Mouse (Mus musculus) spleen, postnatal 14 days (tissue): ENCODE data around the gene Trim8.

ENCODE experiments used
- DNase-seq, 2 experiments: peaks; one replicate each; pipeline ENCODE4 v3.0.0; 2021 to 2022; ENCODE audit warnings: low spot score in 2 of 2

Trim8 gene

DNA sequence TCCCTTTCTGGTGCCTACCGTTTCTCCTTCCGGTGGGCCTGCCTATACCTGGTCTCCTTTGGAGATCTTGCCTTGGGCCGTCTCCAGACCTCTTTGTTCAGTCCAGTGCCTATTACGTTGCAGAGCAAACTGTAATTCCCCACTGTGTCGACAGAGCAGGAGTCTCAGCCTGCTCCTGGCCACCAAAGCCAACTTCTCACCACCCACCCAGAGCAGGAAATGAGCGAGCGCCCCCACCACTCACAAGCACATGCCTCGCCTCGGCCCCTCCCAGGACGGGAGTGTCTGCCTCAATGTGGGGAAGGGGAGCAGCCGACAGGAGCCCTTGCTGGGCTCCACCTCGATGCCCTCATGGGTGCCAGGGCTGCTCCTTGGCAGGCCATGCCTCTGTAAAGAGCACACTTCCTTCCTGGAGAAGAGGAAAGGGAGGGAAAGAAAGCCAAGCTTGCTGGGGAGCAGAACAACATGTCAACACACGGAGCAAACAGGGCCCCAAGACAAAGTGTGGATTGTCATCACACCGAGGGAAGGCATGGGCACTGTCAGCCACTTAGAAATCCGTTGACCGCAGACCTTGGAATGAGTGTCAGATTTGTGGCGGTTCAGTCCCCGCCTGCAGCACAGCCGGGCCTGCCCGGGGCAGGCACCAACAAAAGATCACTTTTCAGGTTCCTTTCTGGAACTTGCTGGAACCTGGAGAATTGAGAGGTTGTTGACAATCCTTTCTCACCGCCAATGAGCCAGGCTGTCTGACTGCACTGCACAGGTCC lies 22.0 kb upstream of the Trim8 start:
- DNase-seq: no peak

DNA sequence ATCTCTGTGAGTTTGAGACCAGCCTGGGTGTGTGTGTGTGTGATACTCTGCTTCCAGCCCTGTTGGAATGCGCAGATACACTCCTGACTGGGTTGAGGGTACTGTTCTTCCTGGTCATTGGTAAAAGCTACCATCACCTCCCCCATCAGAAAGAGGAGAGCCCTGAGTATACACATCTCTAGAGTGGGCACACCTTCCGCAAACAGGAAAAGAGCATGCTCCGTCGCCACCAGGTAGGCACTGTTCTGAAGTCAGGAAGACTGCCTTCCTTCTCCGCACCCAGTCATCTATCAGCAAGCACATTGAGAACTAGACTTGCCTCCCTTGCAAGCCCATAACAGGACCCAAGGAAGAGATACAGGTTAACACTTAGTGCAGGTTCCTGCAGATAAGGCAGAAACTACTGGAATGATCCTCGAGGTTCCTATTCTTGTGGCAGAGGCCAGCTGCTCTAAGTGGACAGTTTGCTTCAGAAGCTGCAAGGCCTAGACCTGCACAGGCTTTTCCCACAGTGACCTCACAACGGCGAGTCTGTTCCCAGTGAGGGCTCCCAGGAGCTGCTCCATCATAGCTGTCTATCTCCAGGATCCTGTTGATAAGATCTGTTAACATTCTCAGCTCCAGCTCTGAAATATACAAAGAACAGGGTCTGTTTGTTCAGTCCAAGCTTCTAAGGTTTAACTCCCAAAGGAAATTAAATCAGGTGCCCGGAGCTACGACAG lies 20.7 kb upstream of the Trim8 start:
- DNase-seq: no peak

DNA sequence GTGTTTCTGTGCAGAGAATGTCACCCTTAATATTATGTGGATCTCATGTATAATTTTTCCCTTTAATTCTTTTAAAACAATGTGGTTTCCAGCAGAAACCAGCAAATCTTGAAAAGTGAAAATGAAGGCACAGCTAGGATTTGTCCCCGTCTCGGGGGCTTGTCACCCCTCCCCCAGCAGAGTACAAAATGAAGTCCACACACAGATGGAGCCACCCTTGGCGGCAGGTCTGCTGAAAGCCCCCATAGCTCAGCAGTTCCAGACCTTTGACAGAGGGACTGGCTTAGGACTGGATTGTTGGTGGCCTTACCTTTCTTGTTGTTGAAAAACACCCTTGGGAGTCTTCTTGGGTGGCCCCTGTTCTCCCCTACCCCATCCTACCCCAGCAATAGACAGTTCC lies 20.1 kb upstream of the Trim8 start:
- DNase-seq: no peak

DNA sequence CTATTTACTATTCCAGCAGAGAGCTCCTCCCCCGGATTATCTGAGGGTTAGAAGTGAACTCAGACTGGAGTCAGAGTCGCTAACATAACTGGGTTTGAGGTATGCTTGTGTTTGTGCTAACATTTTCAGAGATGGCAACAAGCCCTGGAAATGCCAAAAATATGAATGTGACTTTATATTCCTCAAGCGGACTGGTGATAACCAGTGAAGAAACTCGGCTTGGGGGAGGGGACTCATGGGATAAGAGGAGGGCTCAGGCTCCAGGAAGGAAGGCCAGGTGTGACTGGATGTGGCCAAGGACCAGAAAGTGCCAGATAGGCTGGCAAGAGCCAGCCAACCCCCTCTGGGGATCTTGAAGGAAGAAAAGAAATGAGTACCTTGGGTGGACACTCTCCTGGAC lies 19.7 kb upstream of the Trim8 start:
- DNase-seq: no peak

DNA sequence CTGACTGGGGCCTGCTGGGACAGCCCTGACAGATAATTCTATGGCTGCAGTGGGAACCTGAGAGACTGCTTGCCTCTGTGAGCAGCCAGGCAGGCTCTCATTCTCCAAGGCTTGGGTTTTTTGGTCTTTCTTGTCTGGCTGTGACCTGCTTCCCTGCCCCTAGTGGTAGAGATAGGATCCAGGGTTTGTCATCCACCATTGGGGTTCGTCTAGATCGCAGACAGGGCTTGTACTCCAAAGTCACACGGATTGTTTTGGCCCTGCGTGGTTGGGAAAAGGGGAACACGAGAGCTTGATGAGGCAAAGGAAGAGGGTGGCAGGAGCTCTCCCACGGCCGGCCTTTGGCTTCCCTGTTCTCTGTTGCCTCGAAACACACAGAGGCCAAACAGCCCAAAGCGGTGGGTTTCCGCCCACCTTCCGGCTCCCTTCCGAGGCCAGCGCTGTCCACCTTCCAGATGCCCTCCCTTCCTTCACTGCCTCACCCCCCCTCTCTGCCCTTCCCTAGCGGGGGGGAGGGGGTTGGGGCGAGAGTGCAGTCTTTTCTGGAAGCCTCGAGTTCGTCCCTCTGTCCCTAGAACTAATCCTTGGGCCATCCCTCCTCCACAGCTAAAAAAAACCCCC lies 18.5 kb upstream of the Trim8 start:
- DNase-seq: no peak

DNA sequence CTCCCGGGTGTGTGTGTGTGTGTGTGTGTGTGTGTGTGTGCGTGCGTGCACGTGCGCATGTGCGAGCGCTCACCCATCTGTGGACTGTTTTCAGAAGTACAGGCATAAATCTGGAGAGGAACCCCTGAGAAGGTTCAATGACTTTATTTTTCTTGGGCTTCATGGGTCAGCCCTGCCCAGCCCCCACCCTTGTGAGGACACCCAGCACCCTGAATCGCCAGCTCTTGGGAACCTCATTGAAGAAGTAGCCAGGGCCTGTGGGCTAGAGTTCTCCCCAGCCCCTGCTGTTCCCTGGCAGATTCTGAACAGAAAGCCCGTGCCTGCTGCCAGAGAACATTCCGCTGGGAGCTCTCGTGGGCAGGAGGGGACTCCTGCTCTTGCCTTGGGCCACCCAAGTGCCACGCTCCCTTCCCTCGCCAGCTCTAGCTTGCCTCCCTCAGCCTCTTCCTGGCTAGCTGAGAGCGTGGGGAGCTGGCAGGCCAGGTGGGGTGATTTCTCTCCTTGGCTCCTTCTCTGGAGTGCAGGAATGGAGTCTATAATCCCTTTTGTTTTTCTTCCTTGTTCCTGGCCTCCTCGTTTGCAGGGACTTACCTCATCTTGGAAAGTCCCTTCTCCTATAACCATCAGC lies 17.7 kb upstream of the Trim8 start:
- no peak for DNase-seq

DNA sequence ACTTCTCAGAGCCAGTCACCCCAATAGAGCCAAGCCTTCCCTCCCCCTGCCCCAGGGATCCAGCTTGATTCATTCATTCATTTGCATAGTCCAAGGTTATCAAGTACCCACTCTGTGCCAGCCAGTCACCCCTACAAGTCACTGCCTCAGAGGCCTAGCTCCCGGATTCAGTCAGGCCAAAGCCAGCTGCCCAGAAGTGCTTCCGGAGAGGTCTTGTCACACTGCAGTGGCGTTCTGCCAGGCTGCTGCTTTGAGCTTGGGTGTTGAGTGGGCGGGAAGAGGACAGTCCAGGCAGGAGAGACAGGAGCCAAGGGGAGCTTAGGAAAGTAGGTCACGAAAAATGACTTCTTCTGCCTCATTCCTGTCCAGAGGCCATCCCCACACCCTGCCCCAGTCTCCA lies 17.0 kb upstream of the Trim8 start:
- DNase-seq: no peak

DNA sequence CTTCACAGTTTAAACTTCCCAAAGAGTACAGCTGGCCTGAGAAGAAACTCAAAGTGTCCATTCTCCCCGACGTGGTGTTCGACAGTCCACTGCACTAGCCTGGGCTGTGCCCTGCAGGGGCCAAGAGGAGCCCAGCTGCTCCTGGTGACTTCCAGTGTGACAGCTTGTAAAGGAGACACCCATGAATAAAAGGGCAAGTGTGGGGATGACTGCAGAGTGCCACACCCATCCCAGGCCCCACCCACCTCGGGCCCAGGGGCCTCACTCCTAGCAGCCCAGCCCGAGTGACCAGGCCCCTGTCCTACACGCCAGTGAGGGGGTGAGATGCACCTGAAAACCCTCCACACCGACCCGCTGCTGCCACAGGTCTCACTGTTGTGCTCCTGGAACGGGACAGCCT lies 15.7 kb upstream of the Trim8 start:
- DNase-seq: no peak

DNA sequence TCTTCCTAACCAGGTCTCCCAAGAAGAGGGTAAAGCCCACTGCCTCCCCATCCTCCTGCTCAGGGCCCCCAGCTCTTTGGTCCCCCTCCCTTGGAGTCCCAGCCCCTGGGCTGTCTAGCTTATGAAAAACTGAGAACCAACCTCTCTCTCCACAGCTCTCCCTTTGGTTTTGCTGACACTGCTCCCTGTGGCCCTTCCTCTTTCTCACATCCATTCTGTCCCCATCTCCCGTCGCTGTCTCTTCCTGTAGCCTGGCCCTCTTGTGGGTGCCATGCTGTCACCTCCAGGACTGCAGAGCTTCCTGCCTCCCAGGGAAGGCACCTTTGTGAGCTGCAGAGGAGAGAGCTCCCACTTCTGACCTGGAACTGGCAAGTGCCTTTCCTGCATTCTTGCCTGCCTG lies 14.8 kb upstream of the Trim8 start:
- no peak for DNase-seq

DNA sequence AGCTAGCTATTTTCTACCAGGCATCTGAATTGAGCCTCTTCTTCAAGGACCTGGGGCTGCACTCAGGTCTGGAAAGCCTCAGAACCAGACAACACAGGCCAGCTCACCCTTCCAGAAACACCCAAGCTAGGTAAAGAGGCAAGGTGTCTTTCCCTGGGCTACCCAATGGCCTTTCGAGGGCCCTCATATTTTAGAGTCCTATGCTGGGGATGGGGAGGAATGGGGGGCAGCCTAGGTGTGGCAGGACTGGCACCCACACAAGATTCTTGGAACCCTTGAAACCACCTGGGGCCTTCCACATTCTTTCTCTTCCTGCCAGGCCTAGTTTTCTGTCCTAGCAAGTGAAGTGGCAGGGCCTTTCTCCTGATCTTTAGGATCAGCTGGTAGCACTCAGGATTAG lies 12.1 kb upstream of the Trim8 start:
- DNase-seq: no peak

DNA sequence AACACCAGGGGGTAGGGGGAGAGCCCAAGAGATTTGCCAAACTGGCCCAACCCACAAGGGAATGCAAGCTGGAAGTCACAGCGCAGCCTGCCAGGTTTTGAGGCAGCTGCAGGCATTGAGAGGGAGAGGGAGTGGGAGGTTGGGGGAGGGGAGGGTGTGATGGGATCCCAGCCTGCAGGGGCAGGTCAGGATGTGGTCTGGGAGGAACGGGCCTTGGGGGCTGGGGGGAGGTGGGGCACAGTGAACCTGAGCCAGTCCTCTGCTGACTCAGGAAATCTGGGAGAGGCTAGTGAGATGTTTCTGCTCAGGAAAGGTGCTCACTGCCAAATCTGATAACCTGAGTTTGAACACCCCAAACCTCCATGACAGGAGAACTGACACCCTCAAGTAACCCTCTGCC lies 10.9 kb upstream of the Trim8 start:
- DNase-seq: no peak

DNA sequence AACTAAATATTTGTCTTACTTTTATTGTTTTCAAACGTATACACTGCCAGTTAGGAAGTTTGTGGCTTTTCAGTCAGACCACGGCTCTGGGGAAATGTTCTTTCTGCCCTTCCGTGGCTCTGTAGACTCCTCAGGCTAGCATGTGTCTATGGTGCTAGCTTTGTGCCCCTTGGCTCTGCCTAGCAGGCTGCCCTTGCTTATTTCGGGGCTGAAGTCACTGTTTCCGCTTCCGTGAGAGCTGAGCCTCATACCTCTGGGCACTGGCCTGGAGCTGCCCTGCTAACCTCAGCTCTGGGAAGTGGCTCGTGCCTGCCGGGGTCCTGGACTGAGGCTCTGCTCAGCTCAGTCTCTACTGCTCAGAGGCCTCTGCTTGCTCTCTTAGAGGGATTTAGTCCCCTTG lies 6.4 kb upstream of the Trim8 start:
- no peak for DNase-seq

DNA sequence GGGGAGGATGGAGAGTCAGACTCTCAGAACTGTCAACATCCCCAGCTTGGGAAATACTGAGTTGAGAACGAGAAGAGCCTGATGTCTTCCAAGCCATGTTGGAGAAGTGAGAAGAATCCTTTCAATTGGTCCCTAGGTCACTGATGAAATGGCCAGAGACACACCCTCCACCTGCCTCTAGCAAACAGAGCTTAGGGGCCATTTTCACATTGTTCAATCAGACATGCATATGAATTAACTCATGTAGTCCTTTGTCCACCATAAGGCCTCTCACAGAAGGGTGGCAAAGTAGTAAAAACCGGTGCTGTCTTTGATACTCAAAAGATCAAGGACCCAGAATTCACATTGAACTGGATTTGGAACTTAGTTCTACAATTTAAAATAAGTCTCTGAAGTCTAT lies 4.3 kb upstream of the Trim8 start:
- no peak for DNase-seq

DNA sequence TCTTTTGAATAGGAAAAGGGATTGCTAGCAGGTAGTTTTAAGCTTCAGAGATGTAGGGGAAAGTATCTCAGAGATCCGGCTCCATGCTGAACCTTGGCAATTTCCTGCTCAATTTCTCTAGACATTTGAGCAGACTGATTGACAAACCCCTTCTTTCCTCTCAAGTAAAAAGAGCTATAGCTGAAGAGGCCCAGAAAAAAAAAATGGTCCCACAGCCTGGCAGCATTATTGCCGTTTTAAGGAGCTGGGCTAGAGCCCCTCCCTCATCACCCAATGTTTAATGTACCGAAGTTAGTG lies 2.0 kb upstream of the Trim8 start:
- DNase-seq: no peak

DNA sequence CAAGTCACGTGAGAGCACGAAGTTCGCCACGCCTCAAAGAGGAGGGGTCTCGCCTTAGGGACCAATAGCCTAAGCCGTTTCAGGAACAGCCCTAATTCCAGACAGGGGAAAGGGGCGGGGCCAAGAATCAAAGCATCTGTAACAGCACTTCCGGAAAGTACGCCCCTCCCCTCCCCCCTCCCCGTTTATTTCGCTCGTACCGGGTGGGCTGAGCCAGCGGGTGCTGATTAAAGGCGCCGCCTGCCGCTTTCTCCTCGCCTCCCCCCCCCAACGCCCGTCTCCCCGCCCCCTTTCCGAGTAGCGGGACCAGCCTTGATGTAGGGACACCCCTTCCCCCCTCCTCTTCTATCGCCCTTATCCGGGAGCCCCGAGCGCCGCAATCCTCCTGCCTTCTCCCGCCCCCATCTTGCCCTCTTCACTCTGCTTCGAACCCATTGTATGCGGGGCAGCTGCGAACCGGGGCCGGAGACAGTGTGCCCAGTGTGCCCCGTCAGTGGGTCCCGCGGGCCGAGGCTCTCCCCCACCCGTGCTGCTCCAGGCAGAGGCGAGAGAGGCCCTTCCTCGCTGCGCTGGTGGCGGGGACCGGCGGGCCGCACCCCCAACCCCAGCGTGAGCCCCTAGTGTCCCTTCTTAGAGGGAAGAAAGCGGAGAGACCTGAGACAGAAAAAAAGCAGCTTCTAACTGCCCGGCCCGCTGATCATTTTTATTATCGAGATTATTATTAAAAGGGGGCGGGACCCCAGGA lies 1.5 kb upstream of the Trim8 start:
- peak; percentile 83 to 90 for DNase-seq

DNA sequence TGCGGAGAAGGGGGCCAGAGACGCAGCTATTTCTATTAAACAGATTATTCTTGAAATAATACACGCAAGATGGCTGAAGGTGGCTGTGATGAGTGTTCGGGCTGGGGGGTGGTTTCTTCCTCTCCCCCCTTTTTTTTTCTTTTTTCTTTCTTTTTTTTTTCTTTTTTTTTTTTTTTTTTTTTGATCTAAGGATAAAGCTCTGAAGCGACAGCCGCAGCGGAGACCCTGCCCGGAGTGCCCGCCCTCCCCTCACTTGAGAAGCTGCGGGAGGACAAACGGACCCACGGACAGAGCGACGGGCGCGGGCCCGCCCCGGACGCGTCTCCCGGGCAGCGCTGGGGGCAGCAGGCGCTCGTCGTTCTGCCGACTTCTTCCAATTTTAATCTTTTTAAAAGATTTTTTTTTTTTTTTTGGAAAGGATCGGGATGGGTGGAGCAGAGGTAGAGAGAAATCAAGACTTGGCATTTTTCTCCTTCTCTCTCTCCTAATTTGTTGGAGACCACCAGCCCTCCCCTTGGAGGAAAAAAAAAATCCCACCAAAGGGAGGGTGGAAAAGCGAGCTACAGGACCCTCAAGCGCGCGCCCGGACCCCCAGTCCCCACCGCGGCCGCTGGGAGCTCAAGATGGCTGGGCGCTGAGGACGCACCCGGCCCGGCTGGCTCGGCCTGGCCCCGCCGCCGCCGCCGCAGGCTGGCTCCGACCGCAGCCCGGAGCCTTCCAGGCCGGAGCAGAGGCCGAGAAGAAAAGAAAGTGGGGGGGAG lies 741 bp upstream of the Trim8 start:
- no peak for DNase-seq

DNA sequence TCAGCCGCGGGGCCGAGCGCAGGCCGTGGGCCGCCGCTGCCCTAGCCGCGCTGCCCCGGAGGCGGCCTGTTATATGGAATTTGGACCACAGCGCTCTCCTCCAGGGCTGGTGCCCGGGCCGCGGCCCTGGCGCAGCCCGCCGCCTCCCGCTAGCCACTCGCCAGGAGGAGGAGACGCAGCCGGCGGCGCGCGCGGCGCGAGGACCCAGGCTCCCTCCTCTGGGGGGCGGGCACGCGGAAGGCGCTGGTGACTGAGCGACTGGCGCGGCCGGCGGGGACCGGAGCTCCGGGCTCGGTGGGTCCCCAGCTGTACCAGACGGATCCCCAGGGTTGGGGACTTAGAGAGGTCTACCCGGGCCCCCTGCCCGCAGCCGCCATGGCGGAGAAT lies 560 bp downstream of the Trim8 start:
- peak; percentile 67 to 80 for DNase-seq

DNA sequence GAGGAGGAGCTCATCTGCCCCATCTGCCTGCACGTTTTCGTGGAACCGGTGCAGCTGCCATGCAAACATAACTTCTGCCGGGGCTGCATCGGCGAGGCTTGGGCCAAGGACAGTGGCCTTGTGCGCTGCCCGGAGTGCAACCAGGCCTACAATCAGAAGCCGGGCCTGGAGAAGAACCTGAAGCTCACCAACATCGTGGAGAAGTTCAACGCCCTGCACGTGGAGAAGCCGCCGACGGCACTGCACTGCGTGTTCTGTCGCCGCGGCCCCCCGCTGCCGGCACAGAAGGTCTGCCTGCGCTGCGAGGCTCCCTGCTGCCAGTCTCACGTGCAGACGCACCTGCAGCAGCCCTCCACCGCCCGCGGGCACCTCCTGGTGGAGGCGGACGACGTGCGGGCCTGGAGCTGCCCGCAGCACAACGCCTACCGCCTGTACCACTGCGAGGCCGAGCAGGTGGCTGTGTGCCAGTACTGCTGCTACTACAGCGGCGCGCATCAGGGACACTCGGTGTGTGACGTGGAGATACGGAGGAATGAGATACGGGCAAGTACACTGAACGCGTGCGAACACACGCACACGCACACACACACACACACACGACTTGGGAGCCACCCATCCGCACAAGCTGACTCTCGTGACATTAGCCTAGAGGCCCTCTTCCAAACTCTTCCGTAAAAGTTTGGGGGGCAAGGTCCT lies 1.1 kb downstream of the Trim8 start:
- DNase-seq: peak; percentile 76 to 83

DNA sequence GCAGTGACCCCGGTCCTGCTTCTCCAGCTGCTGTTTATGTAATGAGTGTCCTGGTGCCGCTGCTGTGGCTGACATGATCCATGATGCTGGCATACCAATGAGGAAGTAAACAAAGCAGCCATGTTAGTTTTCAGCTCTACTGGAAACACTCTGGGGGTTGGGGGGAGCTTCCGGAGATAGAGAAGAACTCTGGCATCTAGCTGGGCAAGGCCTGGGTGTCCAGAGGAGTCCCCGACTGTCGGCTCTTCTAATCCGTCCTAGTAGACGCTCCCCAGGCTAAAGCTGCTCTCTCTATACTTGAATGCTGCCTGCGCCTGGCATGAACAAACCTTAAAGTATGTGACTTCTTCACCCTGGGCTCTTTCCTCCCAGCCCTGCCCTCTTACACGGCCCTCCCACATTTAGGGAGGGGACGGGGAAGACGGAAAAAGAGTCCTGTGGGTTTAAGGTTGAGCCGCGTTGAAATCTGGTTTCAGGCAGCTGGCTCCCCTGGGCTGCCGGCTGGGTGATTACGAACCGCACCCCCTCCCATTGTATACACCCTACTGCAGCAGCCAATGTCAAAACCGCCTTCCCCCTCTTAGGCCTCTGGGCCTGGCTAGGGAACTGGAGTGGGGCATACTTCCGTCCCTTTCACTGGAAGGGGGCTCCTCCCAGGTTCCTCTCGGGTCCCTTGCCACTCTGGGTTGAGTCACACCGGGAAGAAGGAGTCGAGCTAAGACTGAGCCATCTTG lies 2.0 kb downstream of the Trim8 start:
- peak; percentile 54 to 61 for DNase-seq

DNA sequence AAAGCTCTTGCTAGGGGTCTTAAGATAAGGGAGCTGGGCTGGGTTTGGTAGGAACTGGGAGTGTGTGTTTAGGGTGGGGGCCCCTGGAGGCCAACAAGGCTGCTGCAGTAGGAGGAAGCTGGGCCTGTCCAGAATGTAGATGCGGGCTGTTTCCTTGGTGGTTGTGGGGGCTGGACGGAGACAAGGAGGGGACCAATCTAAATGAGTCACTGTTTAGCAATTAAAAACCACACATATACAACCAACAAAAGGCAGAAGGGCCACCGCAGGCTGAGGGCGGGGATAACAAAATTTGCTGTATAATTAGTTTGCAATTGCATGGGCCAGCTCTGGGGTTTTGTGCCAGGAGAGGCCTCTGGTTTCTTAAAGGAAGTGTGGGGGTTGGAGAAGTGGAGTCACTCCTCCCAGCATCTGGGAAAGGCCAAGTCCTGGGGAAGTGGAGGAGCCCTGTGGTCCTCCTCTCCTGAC lies 2.6 kb downstream of the Trim8 start:
- DNase-seq: peak in 1 of 2 experiments; percentile 45
